ENCODE assay signal across 8 mouse cellular contexts in genomic region chr3:136609855-136610555, GRCm38 (mm10). TPM values are rescaled to one million over a fixed set of nuclear protein-coding genes. Genes with fewer than 3 reads are reported as not detected.
DNase-seq lines count a peak whose midpoint lies in the region; ATAC-seq and TF ChIP-seq lines count a peak whose summit lies in the region.

No protein-coding gene starts in this region.

- no peak for TF ChIP-seq POLR2A in small intestine, adult 2 months (IDR thresholded peaks at IDR 0.05; ENCODE audit: low read depth, low read length)

- H3K27ac ChIP-seq in heart, embryonic 11.5 days (ENCODE audit: low read depth, low read length) = no peak overlapping the region
- peak overlapping the region; percentile 22; the same call in 1 of the 2 replicates for H3K27ac ChIP-seq in limb, embryonic 13.5 days
- H3K27ac ChIP-seq in small intestine, adult 2 months (ENCODE audit: insufficient read depth, low read depth, low read length) = peak overlapping the region; percentile 55

- ATAC-seq in heart, embryonic 11.5 days (replicated peaks; ENCODE audit: insufficient number of reproducible peaks, low FRiP score, low TSS enrichment) = no peak
- ATAC-seq in limb, embryonic 13.5 days (ENCODE audit: low FRiP score, low read depth) = 0 out of 2 replicates have a peak, but pooled peaks have one; percentile 54

- H3K27me3 ChIP-seq in heart, embryonic 11.5 days (ENCODE audit: control insufficient read depth, insufficient read depth, low read length) = no peaks in the 10 kb centered on the region
- H3K27me3 ChIP-seq in limb, embryonic 13.5 days = no peaks in the 10 kb centered on the region
- H3K27me3 ChIP-seq in small intestine, adult 2 months (ENCODE audit: control insufficient read depth, insufficient read depth, low read length) = no peaks in the 10 kb centered on the region

- no peaks in the 10 kb centered on the region for H3K9me3 ChIP-seq in heart, embryonic 11.5 days (replicated peaks; ENCODE audit: control insufficient read depth, low read length)
- no peaks in the 10 kb centered on the region for H3K9me3 ChIP-seq in limb, embryonic 13.5 days

- WGBS in heart, embryonic 11.5 days (ENCODE audit: insufficient replicate concordance) = 41% methylated on average over 6 of the region's 6 CpGs
- whole genome bisulfite sequencing in limb, embryonic 13.5 days = 14% methylated on average over 6 of the region's 6 CpGs
- 4% methylated on average over 6 of the region's 6 CpGs for WGBS in small intestine, adult 2 months

- H3K36me3 ChIP-seq in heart, embryonic 11.5 days (ENCODE audit: control insufficient read depth, insufficient read depth, low read length) = no peaks in the 10 kb centered on the region
- no peaks in the 10 kb centered on the region for H3K36me3 ChIP-seq in limb, embryonic 13.5 days
- H3K36me3 ChIP-seq in small intestine, adult 2 months (ENCODE audit: control insufficient read depth, insufficient read depth, low read length) = no peaks in the 10 kb centered on the region

- intact Hi-C loops in heart, postnatal 36 days (cut with DNase I) = loop anchor here (5.0 kb wide), 2 partner anchors 57 to 92 kb away; no protein-coding TSS in a partner anchor

- no peak for TF ChIP-seq CTCF in small intestine, adult 2 months (IDR thresholded peaks at IDR 0.05; ENCODE audit: extremely low read depth, insufficient read length, insufficient replicate concordance, low read depth, low read length)

- no peak overlapping the region for H3K9ac ChIP-seq in heart, embryonic 11.5 days (ENCODE audit: low read depth, low read length)
- H3K9ac ChIP-seq in limb, embryonic 13.5 days = no peak overlapping the region

- H3K4me3 ChIP-seq in heart, embryonic 11.5 days (ENCODE audit: low read depth, low read length) = no peak overlapping the region
- no peak overlapping the region for H3K4me3 ChIP-seq in limb, embryonic 13.5 days
- no peak overlapping the region for H3K4me3 ChIP-seq in small intestine, adult 2 months (ENCODE audit: low read depth, low read length)

- H3K4me2 ChIP-seq in heart, embryonic 11.5 days = no peak overlapping the region
- H3K4me2 ChIP-seq in limb, embryonic 13.5 days (replicated peaks) = peak overlapping the region; percentile 31

- DNase-seq in heart, adult 11 months = peak; percentile 96
- peak; percentile 24 for DNase-seq in A20 (ENCODE audit: low read depth, low spot score)
- DNase-seq in embryo, embryonic 10 days (ENCODE audit: low spot score) = peak; percentile 40
- DNase-seq in heart, postnatal 36 days = peak; percentile 15 to 61
- no peak for DNase-seq in right cerebral cortex, adult 2 months (ENCODE audit: low spot score in 2 of 2)

- no peaks in the 10 kb centered on the region for H3K4me1 ChIP-seq in heart, embryonic 11.5 days (ENCODE audit: control insufficient read depth, insufficient read depth, low read length)
- peaks cover 13% of the 10 kb centered on the region for H3K4me1 ChIP-seq in limb, embryonic 13.5 days
- peaks cover 6% of the 10 kb centered on the region; the same call in 1 of the 2 replicates for H3K4me1 ChIP-seq in small intestine, adult 2 months (ENCODE audit: control insufficient read depth, insufficient read depth, insufficient read length, low read length)

RNA-seq across cellular contexts. Expression of gene Ppp3ca, which starts 59.9 kb away (rescaled TPM):
- polyA plus RNA-seq in heart, embryonic 11.5 days (2014; fragmentation: Nextera tagmentation; extraction: Ambion mirVana) = 52.2 and 54.9 TPM in 2 replicates
- total RNA-seq in heart, postnatal 36 days (2021) = 10 to 100 TPM; 47.8 to 48.3 TPM
- polyA plus RNA-seq in limb, embryonic 13.5 days (2015; fragmentation: Nextera tagmentation; extraction: Ambion mirVana) = 67.4 and 71.6 TPM in 2 replicates
- polyA plus RNA-seq in small intestine, adult 2 months (2012; rRNA removed) = 9.6 and 25.3 TPM in 2 replicates

Comparison
In these comparisons a context has a peak if more than half of its experiments do, and no peak if none do; other contexts are left out.
1. DNase-seq: peak in heart, adult 11 months (single experiment), A20 (single experiment), embryo, embryonic 10 days (single experiment) and heart, postnatal 36 days (2 of 2); none in right cerebral cortex, adult 2 months (0 of 2).